Mouse (Mus musculus): ENCODE results near the gene Rasgef1b.

Rasgef1b gene

GRCm38 (mm10) chr5:99707261-99707660, 21.6 kb downstream of the Rasgef1b start:
- in situ Hi-C loops (cut with MboI, MseI) = no loop called here

GRCm38 (mm10) chr5:99701811-99702210, 27.1 kb downstream of the Rasgef1b start:
- in situ Hi-C loops (cut with MboI, MseI) = no loop called here

- in situ Hi-C loops (cut with MboI, MseI) = no loop called here
Measured at GRCm38 (mm10) chr5:99694712-99695360, 34.0 kb downstream of the Rasgef1b start.

GRCm38 (mm10) chr5:99689909-99690308, 39.0 kb downstream of the Rasgef1b start:
- in situ Hi-C loops (cut with MboI, MseI) = loop anchor here (10.0 kb wide), 1 partner anchor 925 kb away; no protein-coding TSS in a partner anchor

- in situ Hi-C loops (cut with MboI, MseI) = loop anchor here (10.0 kb wide), 1 partner anchor 923 kb away; no protein-coding TSS in a partner anchor
Measured at GRCm38 (mm10) chr5:99687894-99688293, 41.0 kb downstream of the Rasgef1b start.

GRCm38 (mm10) chr5:99684023-99684422, 44.8 kb downstream of the Rasgef1b start:
- in situ Hi-C loops (cut with MboI, MseI) = loop anchor here (10.0 kb wide), 1 partner anchor 919 kb away; no protein-coding TSS in a partner anchor

GRCm38 (mm10) chr5:99669971-99670571, 58.8 kb downstream of the Rasgef1b start:
- in situ Hi-C loops (cut with MboI, MseI) = loop anchor here (5.0 kb wide), 1 partner anchor 47 kb away; no protein-coding TSS in a partner anchor

GRCm38 (mm10) chr5:99656024-99656423, 72.8 kb downstream of the Rasgef1b start:
- in situ Hi-C loops (cut with MboI, MseI) = no loop called here

GRCm38 (mm10) chr5:99652931-99653330, 75.9 kb downstream of the Rasgef1b start:
- in situ Hi-C loops (cut with MboI, MseI) = no loop called here

- in situ Hi-C loops (cut with MboI, MseI) = no loop called here
Measured at GRCm38 (mm10) chr5:99641407-99641806, 87.5 kb downstream of the Rasgef1b start.

- in situ Hi-C loops (cut with MboI, MseI) = loop anchor here (10.0 kb wide), 2 partner anchors 392 to 1198 kb away; no protein-coding TSS in a partner anchor
Measured at GRCm38 (mm10) chr5:99636575-99636974, 92.3 kb downstream of the Rasgef1b start.

- in situ Hi-C loops (cut with MboI, MseI) = loop anchor here (10.0 kb wide), 2 partner anchors 389 to 1201 kb away; no protein-coding TSS in a partner anchor
Measured at GRCm38 (mm10) chr5:99634010-99634541, 94.8 kb downstream of the Rasgef1b start.

GRCm38 (mm10) chr5:99633548-99633947, 95.3 kb downstream of the Rasgef1b start:
- in situ Hi-C loops (cut with MboI, MseI) = loop anchor here (10.0 kb wide), 2 partner anchors 389 to 1201 kb away; no protein-coding TSS in a partner anchor

- in situ Hi-C loops (cut with MboI, MseI) = loop anchor here (10.0 kb wide), 2 partner anchors 388 to 1202 kb away; no protein-coding TSS in a partner anchor
Measured at GRCm38 (mm10) chr5:99632649-99633310, 96.1 kb downstream of the Rasgef1b start.

GRCm38 (mm10) chr5:99630087-99630486, 98.8 kb downstream of the Rasgef1b start:
- in situ Hi-C loops (cut with MboI, MseI) = loop anchor here (10.0 kb wide), 2 partner anchors 385 to 1205 kb away; no protein-coding TSS in a partner anchor

GRCm38 (mm10) chr5:99625603-99626002, 103.3 kb downstream of the Rasgef1b start:
- in situ Hi-C loops (cut with MboI, MseI) = no loop called here

- in situ Hi-C loops (cut with MboI, MseI) = no loop called here
Measured at GRCm38 (mm10) chr5:99620771-99621170, 108.1 kb downstream of the Rasgef1b start.

GRCm38 (mm10) chr5:99617271-99617800, 111.5 kb downstream of the Rasgef1b start:
- in situ Hi-C loops (cut with MboI, MseI) = no loop called here

- in situ Hi-C loops (cut with MboI, MseI) = no loop called here
Measured at GRCm38 (mm10) chr5:99613321-99614118, 115.3 kb downstream of the Rasgef1b start.

- in situ Hi-C loops (cut with MboI, MseI) = no loop called here
Measured at GRCm38 (mm10) chr5:99607602-99608001, 121.3 kb downstream of the Rasgef1b start.

All from T-helper 1 cell (primary cell).